Mouse (Mus musculus) embryonic facial prominence, embryonic 15.5 days (tissue): ENCODE data around the gene Mpdu1. TPM values are rescaled to one million over a fixed set of nuclear protein-coding genes. Genes with fewer than 3 reads are reported as not detected.

Experiments used
- ATAC-seq: fragments of 200-750 bp; cut with Nextera tagmentation; 2 replicates; pipeline ENCODE4 v1.8.0; 2017; ENCODE audit warnings: low read depth, moderate TSS enrichment; ENCODE audit not compliant: insufficient number of reproducible peaks, low FRiP score, low TSS enrichment
- H3K27ac ChIP-seq: fragments of 300-500 bp; sonication (generic); replicated peaks from 2 replicates; pipeline ENCODE4 v1.5.1; 2015; ENCODE audit warnings: mild to moderate bottlenecking, inconsistent platforms
- H3K27me3 ChIP-seq: fragments of 300-500 bp; sonication (generic); 2 replicates; pipeline ENCODE4 v1.6.1; 2015; ENCODE audit warnings: inconsistent platforms
- H3K36me3 ChIP-seq: fragments of 300-500 bp; sonication (generic); 2 replicates; pipeline ENCODE4 v1.6.1; 2015; ENCODE audit warnings: mild to moderate bottlenecking, inconsistent platforms
- H3K4me1 ChIP-seq: fragments of 300-500 bp; sonication (generic); 2 replicates; pipeline ENCODE4 v1.6.1; 2015; ENCODE audit warnings: inconsistent platforms
- H3K4me2 ChIP-seq: fragments of 300-500 bp; sonication (generic); replicated peaks from 2 replicates; pipeline ENCODE4 v1.6.1; 2015; ENCODE audit warnings: mild to moderate bottlenecking, inconsistent platforms
- H3K4me3 ChIP-seq: fragments of 300-500 bp; sonication (generic); replicated peaks from 2 replicates; pipeline ENCODE4 v1.5.1; 2015; ENCODE audit warnings: mild to moderate bottlenecking, inconsistent platforms
- H3K9ac ChIP-seq: fragments of 300-500 bp; sonication (generic); 2 replicates; pipeline ENCODE4 v1.6.1; 2015; ENCODE audit warnings: inconsistent platforms
- H3K9me3 ChIP-seq: fragments of 300-500 bp; sonication (generic); replicated peaks from 2 replicates; pipeline ENCODE4 v1.6.1; 2016; ENCODE audit warnings: inconsistent platforms
- WGBS: fragments of 180-500 bp; shearing (Covaris S2); methylation state at CpG from one replicate; pipeline ENCODE4 v1.1.7; 2015; 5-methylcytosine and 5-hydroxymethylcytosine counted together
- polyA plus RNA-seq: library from polyadenylated mRNA; unstranded; fragments of >200 nt; fragmentation: Nextera tagmentation; extraction: Ambion mirVana; gene quantifications from 2 replicates; pipeline ENCODE4 v1.2.1, GENCODE M21; 2015

Mpdu1 gene
- polyA plus RNA-seq = 66.5 and 67.3 TPM in 2 replicates

- under 1% methylated on average over 48 of the region's 48 CpGs for WGBS
- H3K9ac ChIP-seq = peak within 1 kb of the TSS; percentile 37
- peak within 1 kb of the TSS; percentile 56 for H3K4me3 ChIP-seq
- peaks cover 53% of the 10 kb centered on the region for H3K36me3 ChIP-seq
- H3K9me3 ChIP-seq = no peaks in the 10 kb centered on the region
- peak; percentile 95 for ATAC-seq
- H3K27me3 ChIP-seq = no peaks in the 10 kb centered on the region
- H3K4me1 ChIP-seq = peaks cover 18% of the 10 kb centered on the region
- peak within 1 kb of the TSS; percentile 96 for H3K27ac ChIP-seq
- peak within 1 kb of the TSS; percentile 48 for H3K4me2 ChIP-seq
These were observed at the start of gene Mpdu1 for GRCm38 (mm10) chr11:69662213-69662966. Mpdu1 (minus strand) TSS chr11:69662642.

GRCm38 (mm10) chr11:69711082-69711481, 48.6 kb upstream of the Mpdu1 start:
- Histone ChIP-seq H3K4me1 (peaks cover 14% of the 10 kb centered on the region; the same call in 1 of the 2 replicates), H3K27me3 (no peaks in the 10 kb centered on the region), H3K9me3 (no peaks in the 10 kb centered on the region), H3K9ac (no peak overlapping the region), H3K4me2 (no peak overlapping the region), H3K4me3 (no peak overlapping the region), H3K27ac (no peak overlapping the region), H3K36me3 (no peaks in the 10 kb centered on the region)
- no peak for ATAC-seq
- 59% methylated on average over 2 of the region's 2 CpGs for WGBS

GRCm38 (mm10) chr11:69710470-69710869, 48.0 kb upstream of the Mpdu1 start:
- 81% methylated on average over 3 of the region's 3 CpGs for WGBS
- peaks cover 10% of the 10 kb centered on the region; the same call in 1 of the 2 replicates for H3K4me1 ChIP-seq
- no peak overlapping the region for H3K4me3 ChIP-seq
- no peak for ATAC-seq
- no peak overlapping the region for H3K4me2 ChIP-seq
- H3K9ac ChIP-seq = no peak overlapping the region
- H3K27ac ChIP-seq = no peak overlapping the region
- H3K9me3 ChIP-seq = no peaks in the 10 kb centered on the region
- H3K27me3 ChIP-seq = no peaks in the 10 kb centered on the region
- no peaks in the 10 kb centered on the region for H3K36me3 ChIP-seq

- 46% methylated on average over 11 of the region's 11 CpGs for WGBS
These were observed 47.4 kb upstream of the Mpdu1 start for GRCm38 (mm10) chr11:69709554-69710446.

GRCm38 (mm10) chr11:69708614-69709265, 46.3 kb upstream of the Mpdu1 start:
- no peak for ATAC-seq
- WGBS = 71% methylated on average over 3 of the region's 3 CpGs
- peak overlapping the region; percentile 65; the same call in 1 of the 2 replicates for H3K27ac ChIP-seq

More at GRCm38 (mm10) chr11:69709554-69710446, 47.4 kb upstream of the Mpdu1 start:
- H3K4me1 ChIP-seq = peaks cover 8% of the 10 kb centered on the region; the same call in 1 of the 2 replicates
- ATAC-seq = no peak
- H3K4me2 ChIP-seq = no peak overlapping the region
- no peaks in the 10 kb centered on the region for H3K36me3 ChIP-seq
- peak overlapping the region; percentile 65 for H3K27ac ChIP-seq
- H3K27me3 ChIP-seq = no peaks in the 10 kb centered on the region
- no peak overlapping the region for H3K9ac ChIP-seq
- no peak overlapping the region for H3K4me3 ChIP-seq
- H3K9me3 ChIP-seq = no peaks in the 10 kb centered on the region

GRCm38 (mm10) chr11:69707873-69708381, 45.5 kb upstream of the Mpdu1 start:
- no peak overlapping the region for H3K4me3 ChIP-seq
- no peak overlapping the region for H3K27ac ChIP-seq
- peaks cover 8% of the 10 kb centered on the region; the same call in 1 of the 2 replicates for H3K4me1 ChIP-seq
- H3K36me3 ChIP-seq = no peaks in the 10 kb centered on the region
- no peaks in the 10 kb centered on the region for H3K9me3 ChIP-seq
- no peak overlapping the region for H3K9ac ChIP-seq
- ATAC-seq = no peak
- 83% methylated on average over 4 of the region's 4 CpGs for WGBS
- H3K27me3 ChIP-seq = no peaks in the 10 kb centered on the region
- no peak overlapping the region for H3K4me2 ChIP-seq

More at GRCm38 (mm10) chr11:69708614-69709265, 46.3 kb upstream of the Mpdu1 start:
- peaks cover 8% of the 10 kb centered on the region; the same call in 1 of the 2 replicates for H3K4me1 ChIP-seq
- no peaks in the 10 kb centered on the region for H3K9me3 ChIP-seq
- no peaks in the 10 kb centered on the region for H3K36me3 ChIP-seq
- H3K27me3 ChIP-seq = no peaks in the 10 kb centered on the region
- no peak overlapping the region for H3K9ac ChIP-seq
- H3K4me2 ChIP-seq = no peak overlapping the region
- no peak overlapping the region for H3K4me3 ChIP-seq

GRCm38 (mm10) chr11:69707480-69707847, 45.0 kb upstream of the Mpdu1 start:
- Histone ChIP-seq H3K27me3 (no peaks in the 10 kb centered on the region), H3K27ac (no peak overlapping the region), H3K36me3 (no peaks in the 10 kb centered on the region), H3K4me3 (no peak overlapping the region), H3K9me3 (no peaks in the 10 kb centered on the region), H3K4me2 (no peak overlapping the region), H3K9ac (no peak overlapping the region), H3K4me1 (peaks cover 8% of the 10 kb centered on the region; the same call in 1 of the 2 replicates)
- 88% methylated on average over 4 of the region's 4 CpGs for WGBS
- ATAC-seq = no peak

- no peaks in the 10 kb centered on the region for H3K36me3 ChIP-seq
- H3K27ac ChIP-seq = no peak overlapping the region
- no peak overlapping the region for H3K4me3 ChIP-seq
- peaks cover 8% of the 10 kb centered on the region; the same call in 1 of the 2 replicates for H3K4me1 ChIP-seq
- no peak overlapping the region for H3K9ac ChIP-seq
- whole genome bisulfite sequencing = 51% methylated on average over 6 of the region's 6 CpGs
- H3K9me3 ChIP-seq = no peaks in the 10 kb centered on the region
- H3K4me2 ChIP-seq = no peak overlapping the region
- ATAC-seq = no peak
- no peaks in the 10 kb centered on the region for H3K27me3 ChIP-seq
These were observed 44.5 kb upstream of the Mpdu1 start for GRCm38 (mm10) chr11:69706775-69707479.

- Histone ChIP-seq H3K4me1 (peaks cover 3% of the 10 kb centered on the region; the same call in 1 of the 2 replicates), H3K4me2 (no peak overlapping the region), H3K27ac (no peak overlapping the region), H3K4me3 (no peak overlapping the region), H3K27me3 (no peaks in the 10 kb centered on the region), H3K9me3 (no peaks in the 10 kb centered on the region), H3K36me3 (no peaks in the 10 kb centered on the region), H3K9ac (no peak overlapping the region)
- WGBS = 14% methylated on average over 2 of the region's 2 CpGs
- no peak for ATAC-seq
These were observed 42.2 kb upstream of the Mpdu1 start for GRCm38 (mm10) chr11:69704613-69705010.

GRCm38 (mm10) chr11:69703814-69704612, 41.6 kb upstream of the Mpdu1 start:
- Histone ChIP-seq H3K9me3 (no peaks in the 10 kb centered on the region), H3K27ac (no peak overlapping the region), H3K4me2 (no peak overlapping the region), H3K4me3 (no peak overlapping the region), H3K9ac (no peak overlapping the region), H3K36me3 (no peaks in the 10 kb centered on the region), H3K4me1 (no peaks in the 10 kb centered on the region), H3K27me3 (no peaks in the 10 kb centered on the region)
- ATAC-seq = no peak
- WGBS = 46% methylated on average over 8 of the region's 8 CpGs
